Comparison of ENCODE assay signal across 28 mouse cellular contexts in the genomic region with DNA sequence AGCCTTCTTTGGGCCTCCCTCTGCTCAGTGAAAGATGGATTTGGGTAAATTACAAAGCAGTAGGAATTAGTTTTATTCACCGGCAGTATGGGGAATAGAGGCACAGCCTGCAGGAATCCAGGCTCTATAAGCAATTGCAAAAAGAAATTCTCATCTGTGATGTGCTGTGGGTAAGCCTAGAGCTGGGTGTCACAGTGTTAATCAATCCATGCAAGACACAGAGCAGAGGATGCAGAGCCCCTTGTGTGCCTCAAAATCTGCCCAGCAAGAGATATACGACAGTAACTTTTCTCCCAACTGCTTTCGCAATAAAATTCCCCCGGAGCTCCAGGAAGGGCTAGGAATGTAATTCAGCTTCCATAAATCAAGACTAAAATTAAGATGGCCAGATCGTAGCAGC. TPM values are rescaled to one million over a fixed set of nuclear protein-coding genes. Genes with fewer than 3 reads are reported as not detected.
DNase-seq lines count a peak whose midpoint lies in the region; ATAC-seq and TF ChIP-seq lines count a peak whose summit lies in the region.
"Had no signal": no experiment of that assay in that cellular context is flagged by ENCODE, and none has a peak within 500 bp of the region (broad histone marks: within the 10 kb centered on the region; RNA-seq: fewer than 3 reads in every experiment).

No protein-coding gene starts in this region.

- no peaks in the 10 kb centered on the region for H3K9me3 ChIP-seq in kidney, postnatal 0 days (replicated peaks; ENCODE audit: low read length)
- no peaks in the 10 kb centered on the region for H3K9me3 ChIP-seq in neural tube, embryonic 15.5 days (replicated peaks)
- no peaks in the 10 kb centered on the region for H3K9me3 ChIP-seq in heart, embryonic 11.5 days (replicated peaks; ENCODE audit: control insufficient read depth, low read length)
- H3K9me3 ChIP-seq: forebrain, embryonic 12.5 days; forebrain, embryonic 15.5 days; heart, embryonic 12.5 days; heart, embryonic 15.5 days; hindbrain, embryonic 10.5 days; hindbrain, embryonic 13.5 days had no signal

- H3K36me3 ChIP-seq in kidney, postnatal 0 days (ENCODE audit: insufficient read depth, low read length): peaks cover 13% of the 10 kb centered on the region; the same call in 1 of the 2 replicates
- H3K36me3 ChIP-seq in kidney, adult 2 months (ENCODE audit: control insufficient read depth, insufficient read depth, low read length): peaks cover 2% of the 10 kb centered on the region
- peaks cover 25% of the 10 kb centered on the region for H3K36me3 ChIP-seq in neural tube, embryonic 15.5 days
- H3K36me3 ChIP-seq in heart, embryonic 11.5 days (ENCODE audit: control insufficient read depth, insufficient read depth, low read length): peaks cover 17% of the 10 kb centered on the region; the same call in 1 of the 2 replicates

- 0 out of 2 replicates have a peak overlapping the region, but pooled peaks have one; percentile 5 for H3K27ac ChIP-seq in kidney, postnatal 0 days
- no peak overlapping the region for H3K27ac ChIP-seq in kidney, adult 2 months (ENCODE audit: insufficient read depth, low read depth, low read length)
- no peak overlapping the region for H3K27ac ChIP-seq in neural tube, embryonic 15.5 days (replicated peaks)
- H3K27ac ChIP-seq in heart, embryonic 11.5 days (ENCODE audit: low read depth, low read length): no peak overlapping the region
- H3K27ac ChIP-seq: embryonic facial prominence, embryonic 10.5 days; embryonic facial prominence, embryonic 13.5 days; forebrain, embryonic 12.5 days; forebrain, embryonic 15.5 days; heart, adult 2 months; heart, embryonic 15.5 days; hindbrain, embryonic 10.5 days; hindbrain, embryonic 13.5 days had no signal

- 39% methylated on average over 5 of the region's 5 CpGs for WGBS in kidney, postnatal 0 days
- 45% methylated on average over 5 of the region's 5 CpGs for WGBS in kidney, adult 2 months
- WGBS in neural tube, embryonic 15.5 days: 54% methylated on average over 5 of the region's 5 CpGs
- WGBS in heart, embryonic 11.5 days (ENCODE audit: insufficient replicate concordance): 92% methylated on average over 5 of the region's 5 CpGs

- ATAC-seq in kidney, postnatal 0 days (replicated peaks; ENCODE audit: low FRiP score, low read depth): no peak
- peak; percentile 60; the same call in 1 of the 2 replicates for ATAC-seq in neural tube, embryonic 15.5 days (ENCODE audit: low FRiP score)
- no peak for ATAC-seq in heart, embryonic 11.5 days (replicated peaks; ENCODE audit: insufficient number of reproducible peaks, low FRiP score, low TSS enrichment)
- ATAC-seq: activated CD4-positive, CD25-positive, alpha-beta regulatory T cell, adult 4 months; CD4-positive, CD25-positive, alpha-beta regulatory T cell, adult 4 months; forebrain, embryonic 15.5 days had no signal

- H3K9ac ChIP-seq in kidney, postnatal 0 days (ENCODE audit: low read depth, low read length): no peak overlapping the region
- H3K9ac ChIP-seq in neural tube, embryonic 15.5 days (replicated peaks): no peak overlapping the region
- no peak overlapping the region for H3K9ac ChIP-seq in heart, embryonic 11.5 days (ENCODE audit: low read depth, low read length)
- H3K9ac ChIP-seq: embryonic facial prominence, embryonic 13.5 days; forebrain, embryonic 12.5 days; forebrain, embryonic 15.5 days; heart, embryonic 12.5 days; heart, embryonic 15.5 days; hindbrain, embryonic 13.5 days had no signal

- H3K27me3 ChIP-seq in kidney, postnatal 0 days (ENCODE audit: insufficient read depth, low read length): no peaks in the 10 kb centered on the region
- no peaks in the 10 kb centered on the region for H3K27me3 ChIP-seq in kidney, adult 2 months (replicated peaks; ENCODE audit: control insufficient read depth, insufficient read depth, low read length)
- no peaks in the 10 kb centered on the region for H3K27me3 ChIP-seq in neural tube, embryonic 15.5 days (replicated peaks)
- H3K27me3 ChIP-seq in heart, embryonic 11.5 days (ENCODE audit: control insufficient read depth, insufficient read depth, low read length): no peaks in the 10 kb centered on the region
- H3K27me3 ChIP-seq: embryonic facial prominence, embryonic 13.5 days; forebrain, embryonic 12.5 days; forebrain, embryonic 15.5 days; heart, embryonic 12.5 days; heart, embryonic 15.5 days; hindbrain, embryonic 13.5 days had no signal

- peak; percentile 27 for DNase-seq in kidney, postnatal 0 days (ENCODE audit: low spot score)
- DNase-seq in kidney, adult 2 months: no peak
- DNase-seq in NIH3T3 (ENCODE audit: low read depth): peak; percentile 38
- peak; percentile 34 for DNase-seq in mesoderm, embryonic 11.5 days (ENCODE audit: low read depth, low spot score)
- DNase-seq: adrenal gland, adult 8-10 months; adrenal gland, postnatal 25 days; cerebellum, adult 11-12 months; cerebellum, adult 8-10 months; cerebellum, postnatal 36 days; embryo, embryonic 11 days; gastrocnemius, postnatal 10 days; gastrocnemius, postnatal 36 days; heart, adult 2 months; heart, postnatal 10 days; heart, postnatal 36 days had no signal

- no peak for TF ChIP-seq CTCF in kidney, postnatal 0 days (IDR thresholded peaks at IDR 0.05; ENCODE audit: low read depth)
- TF ChIP-seq CTCF in kidney, adult 2 months (conservative IDR thresholded peaks at IDR 0.05; ENCODE audit: insufficient read depth, insufficient read length, low read depth, low read length): no peak

- H3K4me3 ChIP-seq in kidney, postnatal 0 days (replicated peaks; ENCODE audit: low read depth, low read length): no peak overlapping the region
- no peak overlapping the region for H3K4me3 ChIP-seq in kidney, adult 2 months (ENCODE audit: insufficient read depth, low read depth, low read length)
- no peak overlapping the region for H3K4me3 ChIP-seq in neural tube, embryonic 15.5 days (replicated peaks)
- H3K4me3 ChIP-seq in heart, embryonic 11.5 days (ENCODE audit: low read depth, low read length): no peak overlapping the region
- H3K4me3 ChIP-seq: embryonic facial prominence, embryonic 10.5 days; embryonic facial prominence, embryonic 13.5 days; erythroblast, embryonic 14.5 days; forebrain, embryonic 12.5 days; forebrain, embryonic 15.5 days; heart, adult 2 months; heart, embryonic 12.5 days; heart, embryonic 15.5 days; hindbrain, embryonic 10.5 days; hindbrain, embryonic 13.5 days had no signal

- TF ChIP-seq POLR2A in kidney, adult 2 months (IDR thresholded peaks at IDR 0.05; ENCODE audit: low read depth, low read length): no peak

- no peak overlapping the region for H3K4me2 ChIP-seq in kidney, postnatal 0 days (ENCODE audit: low read length)
- no peak overlapping the region for H3K4me2 ChIP-seq in neural tube, embryonic 15.5 days
- H3K4me2 ChIP-seq in heart, embryonic 11.5 days: no peak overlapping the region
- H3K4me2 ChIP-seq: embryonic facial prominence, embryonic 13.5 days; forebrain, embryonic 12.5 days; forebrain, embryonic 15.5 days; heart, embryonic 12.5 days; heart, embryonic 15.5 days; hindbrain, embryonic 13.5 days had no signal

- H3K4me1 ChIP-seq in kidney, postnatal 0 days (replicated peaks; ENCODE audit: insufficient read depth, low read length): no peaks in the 10 kb centered on the region
- H3K4me1 ChIP-seq in kidney, adult 2 months (ENCODE audit: control insufficient read depth, insufficient read depth, low read length): no peaks in the 10 kb centered on the region
- no peaks in the 10 kb centered on the region for H3K4me1 ChIP-seq in neural tube, embryonic 15.5 days
- H3K4me1 ChIP-seq in heart, embryonic 11.5 days (ENCODE audit: control insufficient read depth, insufficient read depth, low read length): no peaks in the 10 kb centered on the region
- H3K4me1 ChIP-seq: embryonic facial prominence, embryonic 10.5 days; embryonic facial prominence, embryonic 13.5 days; forebrain, embryonic 12.5 days; forebrain, embryonic 15.5 days; heart, embryonic 12.5 days; heart, embryonic 15.5 days; hindbrain, embryonic 10.5 days; hindbrain, embryonic 13.5 days had no signal

RNA-seq across cellular contexts. Expression of gene Bloc1s5, which starts 6.5 kb away (rescaled TPM):
- 21.8 and 23.5 TPM in 2 replicates for polyA plus RNA-seq in kidney, postnatal 0 days (2015; fragmentation: Nextera tagmentation; extraction: Ambion mirVana)
- polyA plus RNA-seq in kidney, adult 2 months (2012; rRNA removed): 7.6 and 7.8 TPM in 2 replicates
- polyA plus RNA-seq in neural tube, embryonic 15.5 days (2015; fragmentation: Nextera tagmentation; extraction: Ambion mirVana): 18.8 and 19.0 TPM in 2 replicates
- polyA plus RNA-seq in heart, embryonic 11.5 days (2014; fragmentation: Nextera tagmentation; extraction: Ambion mirVana): 17.9 and 18.9 TPM in 2 replicates

RNA-seq across cellular contexts. Expression of gene Eef1e1, which starts 17.4 kb away (rescaled TPM):
- polyA plus RNA-seq in kidney, postnatal 0 days (2015; fragmentation: Nextera tagmentation; extraction: Ambion mirVana): 41.0 and 46.7 TPM in 2 replicates
- polyA plus RNA-seq in kidney, adult 2 months (2012; rRNA removed): 4.6 and 7.7 TPM in 2 replicates
- 98.3 and 100 TPM in 2 replicates for polyA plus RNA-seq in neural tube, embryonic 15.5 days (2015; fragmentation: Nextera tagmentation; extraction: Ambion mirVana)
- 42.7 and 45.2 TPM in 2 replicates for polyA plus RNA-seq in heart, embryonic 11.5 days (2014; fragmentation: Nextera tagmentation; extraction: Ambion mirVana)
